Mouse (Mus musculus) erythroblast, adult 5-6 weeks (primary cell): ENCODE results near the gene Agtrap. TPM values are rescaled to one million over a fixed set of nuclear protein-coding genes. Genes with fewer than 3 reads are reported as not detected.

Experiments used
- ATAC-seq: replicated peaks from 2 replicates; pipeline ENCODE4 v1.8.0; 2016; ENCODE audit warnings: moderate number of reproducible peaks, mild to moderate bottlenecking, moderate TSS enrichment, inconsistent platforms; ENCODE audit not compliant: poor library complexity, low FRiP score, severe bottlenecking
- total RNA-seq, 2 experiments: library from RNA; stranded (forward) in 1 of 2; stranded (reverse) in 1 of 2; fragments of 150-400 nt in 1 of 2; fragments of 200-764, 138-1000 nt in 1 of 2; gene quantifications; 2 replicates each; pipeline versions ENCODE4 v1.2.3 to v1.2.4; 2015 to 2017; ENCODE audit warnings: low replicate concordance in 2 of 2

Gene Agtrap
- total RNA-seq, 2 experiments from 2014 or later: 7.3 to 9.2 TPM

GRCm38 (mm10) chr4:148030506-148030905, 57.3 kb downstream of the Agtrap start:
- ATAC-seq: no peak

GRCm38 (mm10) chr4:148029297-148029696, 58.5 kb downstream of the Agtrap start:
- ATAC-seq: no peak

Other genes starting within 250 kb of the Agtrap start
- 0.96 and 3.3 TPM in 2 replicates for gene Zfp933, start 239.7 kb downstream of the Agtrap start, total RNA-seq (2015; ENCODE audit: low replicate concordance)
- gene Zfp933, start 239.7 kb downstream of the Agtrap start, total RNA-seq (2017; ENCODE audit: low replicate concordance): 2.1 and 2.6 TPM in 2 replicates
- 7.3 and 16.3 TPM in 2 replicates for gene Miip, start 219.2 kb downstream of the Agtrap start, total RNA-seq (2015; ENCODE audit: low replicate concordance)
- 12.3 and 26.6 TPM in 2 replicates for gene Miip, start 219.2 kb downstream of the Agtrap start, total RNA-seq (2017; ENCODE audit: low replicate concordance)
- not detected in 2 replicates for gene Fv1, start 219.1 kb downstream of the Agtrap start, total RNA-seq (2015; ENCODE audit: low replicate concordance)
- 1.7 and 4.5 TPM in 2 replicates for gene Fv1, start 219.1 kb downstream of the Agtrap start, total RNA-seq (2017; ENCODE audit: low replicate concordance)
- gene Mfn2, start 183.3 kb downstream of the Agtrap start, total RNA-seq (2015; ENCODE audit: low replicate concordance): 5.2 and 5.6 TPM in 2 replicates
- gene Mfn2, start 183.3 kb downstream of the Agtrap start, total RNA-seq (2017; ENCODE audit: low replicate concordance): 6.1 and 6.6 TPM in 2 replicates
- gene Plod1, start 151.3 kb downstream of the Agtrap start, total RNA-seq (2015; ENCODE audit: low replicate concordance): 1.5 and 2.1 TPM in 2 replicates
- gene Plod1, start 151.3 kb downstream of the Agtrap start, total RNA-seq (2017; ENCODE audit: low replicate concordance): 2.4 and 2.6 TPM in 2 replicates
- 12.1 and 14.4 TPM in 2 replicates for gene 2510039O18Rik, start 147.1 kb downstream of the Agtrap start, total RNA-seq (2015; ENCODE audit: low replicate concordance)
- gene 2510039O18Rik, start 147.1 kb downstream of the Agtrap start, total RNA-seq (2017; ENCODE audit: low replicate concordance): 9.6 and 11.1 TPM in 2 replicates
- not detected in 2 replicates for gene Nppb, start 102.2 kb downstream of the Agtrap start, total RNA-seq (2015; ENCODE audit: low replicate concordance)
- not detected in 2 replicates for gene Nppb, start 102.2 kb downstream of the Agtrap start, total RNA-seq (2017; ENCODE audit: low replicate concordance)
- gene Nppa, start 87.3 kb downstream of the Agtrap start, total RNA-seq (2015; ENCODE audit: low replicate concordance): not detected in 2 replicates
- gene Nppa, start 87.3 kb downstream of the Agtrap start, total RNA-seq (2017; ENCODE audit: low replicate concordance): not detected in 2 replicates
- 0.63 and 2.1 TPM in 2 replicates for gene Clcn6, start 49.2 kb downstream of the Agtrap start, total RNA-seq (2015; ENCODE audit: low replicate concordance)
- gene Clcn6, start 49.2 kb downstream of the Agtrap start, total RNA-seq (2017; ENCODE audit: low replicate concordance): 2.0 and 3.1 TPM in 2 replicates
- gene Mthfr, start 49.0 kb downstream of the Agtrap start, total RNA-seq (2015; ENCODE audit: low replicate concordance): 1.0 and 5.4 TPM in 2 replicates
- gene Mthfr, start 49.0 kb downstream of the Agtrap start, total RNA-seq (2017; ENCODE audit: low replicate concordance): 4.9 and 7.7 TPM in 2 replicates
- 7.3 and 8.6 TPM in 2 replicates for gene Mad2l2, start 42.4 kb upstream of the Agtrap start, total RNA-seq (2015; ENCODE audit: low replicate concordance)
- 3.4 and 7.1 TPM in 2 replicates for gene Mad2l2, start 42.4 kb upstream of the Agtrap start, total RNA-seq (2017; ENCODE audit: low replicate concordance)
- 0.42 TPM in 1 of 2 replicates, not detected in the other for gene Draxin, start 42.7 kb upstream of the Agtrap start, total RNA-seq (2015; ENCODE audit: low replicate concordance)
- gene Draxin, start 42.7 kb upstream of the Agtrap start, total RNA-seq (2017; ENCODE audit: low replicate concordance): 0.84 TPM in 1 of 2 replicates, not detected in the other
- gene Fbxo6, start 64.1 kb upstream of the Agtrap start, total RNA-seq (2015; ENCODE audit: low replicate concordance): 2.7 and 3.3 TPM in 2 replicates
- 1.3 and 2.8 TPM in 2 replicates for gene Fbxo6, start 64.1 kb upstream of the Agtrap start, total RNA-seq (2017; ENCODE audit: low replicate concordance)
- gene Fbxo44, start 72.5 kb upstream of the Agtrap start, total RNA-seq (2015; ENCODE audit: low replicate concordance): not detected in 2 replicates
- 0.43 TPM in 1 of 2 replicates, not detected in the other for gene Fbxo44, start 72.5 kb upstream of the Agtrap start, total RNA-seq (2017; ENCODE audit: low replicate concordance)
- not detected in 2 replicates for gene Fbxo2, start 72.6 kb upstream of the Agtrap start, total RNA-seq (2015; ENCODE audit: low replicate concordance)
- gene Fbxo2, start 72.6 kb upstream of the Agtrap start, total RNA-seq (2017; ENCODE audit: low replicate concordance): not detected in 2 replicates
- not detected in 2 replicates for gene Disp3, start 199.9 kb upstream of the Agtrap start, total RNA-seq (2015; ENCODE audit: low replicate concordance)
- gene Disp3, start 199.9 kb upstream of the Agtrap start, total RNA-seq (2017; ENCODE audit: low replicate concordance): not detected in 2 replicates